Mouse (Mus musculus): Measurements from ENCODE around the gene Trf.

- no peak for TF ChIP-seq CTCF (IDR thresholded peaks at IDR 0.05; ENCODE audit: extremely low read depth, insufficient read length, insufficient replicate concordance, low read depth, low read length)
- TF ChIP-seq POLR2A (IDR thresholded peaks at IDR 0.05; ENCODE audit: low read depth, low read length), result no peak
Observed at GRCm38 (mm10) chr9:103168771-103169170, 61.5 kb downstream of the Trf start.

Measured in small intestine, adult 2 months (tissue).